8 mouse cellular contexts compared by ENCODE assay signal in the genomic region with DNA sequence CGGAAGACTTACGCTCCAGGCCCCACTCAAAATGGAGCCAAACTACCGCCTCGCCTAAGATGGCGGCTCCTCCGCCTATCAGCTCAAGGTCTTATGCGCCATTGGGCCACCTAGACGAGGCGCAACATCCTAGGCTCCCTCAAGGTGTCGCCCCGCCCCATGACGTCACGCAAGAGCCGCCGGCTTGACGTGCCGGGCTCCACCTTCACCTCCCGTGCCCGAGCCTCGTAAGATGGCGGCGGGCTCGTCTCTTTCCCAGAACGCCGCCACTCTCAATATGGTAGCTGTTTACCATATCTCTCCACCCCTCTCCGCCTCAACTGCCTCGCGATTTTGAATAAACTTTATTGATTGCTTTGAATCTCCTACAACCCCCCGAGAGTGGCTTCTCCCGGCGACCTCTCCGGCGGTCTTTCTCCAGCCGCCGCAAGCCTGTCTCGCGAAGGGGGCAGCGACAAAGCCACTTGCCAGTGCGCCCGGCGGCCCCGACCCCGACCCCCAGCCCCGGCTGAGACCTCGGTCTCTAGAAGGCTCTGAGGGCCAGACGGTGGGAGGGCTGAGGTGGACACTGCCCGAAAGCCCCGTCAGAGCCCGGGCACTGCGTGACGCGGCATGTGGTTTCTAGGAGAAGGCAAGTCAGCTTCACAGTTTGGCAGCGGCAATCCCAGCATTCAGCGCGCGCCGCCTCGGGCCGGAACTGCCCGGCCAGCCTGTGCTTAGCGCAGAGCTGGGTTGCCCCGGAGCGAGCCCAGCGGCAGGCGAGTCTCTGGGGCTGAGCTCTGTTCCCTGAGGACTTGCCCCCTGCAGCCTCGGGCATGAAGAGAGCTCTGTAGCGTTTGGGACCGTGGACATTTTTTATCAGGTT. TPM values are rescaled to one million over a fixed set of nuclear protein-coding genes. Genes with fewer than 3 reads are reported as not detected.
DNase-seq lines count a peak whose midpoint lies in the region; ATAC-seq lines count a peak whose summit lies in the region.

TSS of gene Phf8 (plus strand) at position 215 of the 865 bp plus-strand sequence.

- peak; percentile 96 for DNase-seq in adipocyte (ENCODE audit: low spot score)
- DNase-seq in embryo, embryonic 10 days (ENCODE audit: low spot score): peak; percentile 97
- peak; percentile 93 for DNase-seq in gastrocnemius, postnatal 10 days
- DNase-seq in induced T-regulatory cell, adult 2 months (ENCODE audit: low read depth): peak; percentile 95
- DNase-seq in left cerebral cortex, adult 9 months (ENCODE audit: low spot score in 2 of 2): peak; percentile 93 to 95
- DNase-seq in right cerebral cortex, postnatal 14 days: peak; percentile 95
- peak; percentile 85 to 94 for DNase-seq in urinary bladder, postnatal 36 days (ENCODE audit: low spot score in 2 of 2)

- peak; percentile 81 for ATAC-seq in megakaryocyte progenitor cell, adult 5-6 weeks (replicated peaks; ENCODE audit: poor library complexity)

RNA-seq across cellular contexts. Expression of gene Phf8, which starts in this region (rescaled TPM):
- total RNA-seq in gastrocnemius, postnatal 10 days (2021): 10 to 100 TPM; 12.2 to 12.5 TPM
- 30.6 and 34.3 TPM in 2 replicates for total RNA-seq in megakaryocyte progenitor cell, adult 5-6 weeks (2015)
- 20.4 and 22.1 TPM in 2 replicates for total RNA-seq in megakaryocyte progenitor cell, adult 5-6 weeks (2017)

Comparison
In these comparisons a context has a peak if more than half of its experiments do, and no peak if none do; other contexts are left out.
1. Peak in every context shown above with its lines: DNase-seq and ATAC-seq.